Mouse (Mus musculus) heart, postnatal 0 days (tissue): ENCODE measurements at regions not wholly inside any gene's neighbourhood (a gene's known extent, or its start where the extent isn't known, plus 50 kb on each side); places are given as distances from the start of the nearest gene placed in this dataset.

ENCODE experiments used
- CTCF ChIP-seq: IDR thresholded peaks from 2 replicates; pipeline ENCODE4 v1.5.1; 2016; ENCODE audit warnings: antibody characterized with exemption, control low read depth, low read depth
- EP300 ChIP-seq: IDR thresholded peaks from 2 replicates; pipeline ENCODE4 v1.6.1; 2016; ENCODE audit warnings: antibody characterized with exemption, low read depth

GRCm38 (mm10) chr4:55722388-55722787 lies 190.1 kb upstream of the Klf4 start:
- TF ChIP-seq CTCF: no peak
- no peak for TF ChIP-seq EP300
